Mouse (Mus musculus): ENCODE measurements around the gene Ino80b.

DNA sequence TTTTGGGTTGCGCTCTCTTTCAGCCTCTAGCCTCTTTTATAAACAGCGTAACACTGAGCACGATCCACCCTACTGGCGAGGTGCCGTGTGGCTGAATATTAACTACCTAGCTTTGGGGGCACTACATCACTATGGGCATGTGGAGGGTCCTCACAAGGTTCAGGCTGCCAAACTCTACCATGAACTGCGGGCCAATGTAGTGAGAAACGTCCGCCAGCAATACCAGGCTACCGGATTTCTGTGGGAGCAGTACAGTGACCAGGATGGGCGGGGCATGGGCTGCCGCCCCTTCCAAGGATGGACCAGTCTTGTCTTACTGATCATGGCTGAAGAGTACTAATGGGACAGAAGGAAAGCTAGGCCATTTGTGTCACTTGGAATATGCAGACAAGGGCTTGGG, 6.9 kb downstream of the Ino80b start:
- TF ChIP-seq CTCF (IDR thresholded peaks at IDR 0.05; ENCODE audit: borderline replicate concordance, extremely low read depth, insufficient read depth, insufficient read length) (no peak), POLR2A (IDR thresholded peaks at IDR 0.05; ENCODE audit: borderline replicate concordance, extremely low read depth, insufficient read depth, insufficient read length, poor library complexity, severe bottlenecking) (no peak)

All from brain, embryonic 14.5 days (tissue).